Mouse (Mus musculus) T-helper 1 cell (primary cell): ENCODE results near the gene Fbxl5.

ENCODE experiments used
- in situ Hi-C: fragments of 300-600 bp; cut with MboI, MseI; formaldehyde crosslinking; loops from one replicate; pipeline ENCODE4 v1.15.1; 2025; ENCODE audit warnings: high pct_unique_total_duplicates

Fbxl5 gene

GRCm38 (mm10) chr5:43827366-43827765 is 5.9 kb upstream of the Fbxl5 start:
- in situ Hi-C loops, result no loop called here

- in situ Hi-C loops, result no loop called here
Measured at GRCm38 (mm10) chr5:43826883-43827282, 5.4 kb upstream of the Fbxl5 start.

- in situ Hi-C loops, result no loop called here
Measured at GRCm38 (mm10) chr5:43824580-43824979, 3.1 kb upstream of the Fbxl5 start.

- in situ Hi-C loops, result no loop called here
Measured at GRCm38 (mm10) chr5:43822824-43823223, 1.4 kb upstream of the Fbxl5 start.

- in situ Hi-C loops, result no loop called here
Measured at GRCm38 (mm10) chr5:43822199-43822598, 761 bp upstream of the Fbxl5 start.

- in situ Hi-C loops, result no loop called here
Measured at GRCm38 (mm10) chr5:43820785-43821184, 653 bp downstream of the Fbxl5 start.

- in situ Hi-C loops, result no loop called here
Measured at GRCm38 (mm10) chr5:43818695-43819094, 2.7 kb downstream of the Fbxl5 start, which contains the start of gene Bst1. Gene Bst1 (plus strand): TSS chr5:43818885.

GRCm38 (mm10) chr5:43815769-43816168 is 5.7 kb downstream of the Fbxl5 start:
- in situ Hi-C loops, result no loop called here

GRCm38 (mm10) chr5:43814536-43814935 is 6.9 kb downstream of the Fbxl5 start:
- in situ Hi-C loops, result no loop called here

- in situ Hi-C loops, result no loop called here
Measured at GRCm38 (mm10) chr5:43810427-43811062, 10.9 kb downstream of the Fbxl5 start.

GRCm38 (mm10) chr5:43807744-43808696 is 13.4 kb downstream of the Fbxl5 start:
- in situ Hi-C loops, result no loop called here

GRCm38 (mm10) chr5:43806914-43807313 is 14.5 kb downstream of the Fbxl5 start:
- in situ Hi-C loops, result no loop called here

- in situ Hi-C loops, result no loop called here
Measured at GRCm38 (mm10) chr5:43806340-43806739, 15.1 kb downstream of the Fbxl5 start.

GRCm38 (mm10) chr5:43805401-43805800 is 16.0 kb downstream of the Fbxl5 start:
- in situ Hi-C loops, result no loop called here

GRCm38 (mm10) chr5:43801798-43802197 is 19.6 kb downstream of the Fbxl5 start:
- in situ Hi-C loops, result no loop called here

GRCm38 (mm10) chr5:43801253-43801652 is 20.2 kb downstream of the Fbxl5 start:
- in situ Hi-C loops, result no loop called here

GRCm38 (mm10) chr5:43800700-43801099 is 20.7 kb downstream of the Fbxl5 start:
- in situ Hi-C loops, result no loop called here

GRCm38 (mm10) chr5:43799530-43799929 is 21.9 kb downstream of the Fbxl5 start:
- in situ Hi-C loops, result no loop called here

GRCm38 (mm10) chr5:43792354-43792753 is 29.1 kb downstream of the Fbxl5 start:
- in situ Hi-C loops, result no loop called here

- in situ Hi-C loops, result no loop called here
Measured at GRCm38 (mm10) chr5:43787976-43788752, 33.3 kb downstream of the Fbxl5 start.

GRCm38 (mm10) chr5:43786607-43787006 is 34.8 kb downstream of the Fbxl5 start:
- in situ Hi-C loops, result no loop called here

GRCm38 (mm10) chr5:43783996-43784395 is 37.4 kb downstream of the Fbxl5 start:
- in situ Hi-C loops, result no loop called here
